Mouse (Mus musculus) neutrophil, adult 5-6 weeks (primary cell): ENCODE measurements around the gene Gm36245. TPM values are rescaled to one million over a fixed set of nuclear protein-coding genes. Genes with fewer than 3 reads are reported as not detected.
"Not testable (repeated sequence)": the region's sequence is repeated elsewhere in the genome, so short reads cannot be mapped to it uniquely, and the experiment has no call there.

Experiments used
- ATAC-seq: fragments of 151-379, 151-347 bp; 2 replicates; pipeline ENCODE4 v1.8.0; 2017; ENCODE audit warnings: mild to moderate bottlenecking, moderate TSS enrichment; ENCODE audit not compliant: insufficient number of reproducible peaks, poor library complexity, low FRiP score, severe bottlenecking; ENCODE audit errors: extremely low read depth
- total RNA-seq: library from RNA; stranded (forward); fragments of 200-1000 nt; gene quantifications from 2 replicates; pipeline ENCODE4 v1.2.3, GENCODE M21; 2017

Gm36245 gene
- total RNA-seq = not detected in 2 replicates

DNA sequence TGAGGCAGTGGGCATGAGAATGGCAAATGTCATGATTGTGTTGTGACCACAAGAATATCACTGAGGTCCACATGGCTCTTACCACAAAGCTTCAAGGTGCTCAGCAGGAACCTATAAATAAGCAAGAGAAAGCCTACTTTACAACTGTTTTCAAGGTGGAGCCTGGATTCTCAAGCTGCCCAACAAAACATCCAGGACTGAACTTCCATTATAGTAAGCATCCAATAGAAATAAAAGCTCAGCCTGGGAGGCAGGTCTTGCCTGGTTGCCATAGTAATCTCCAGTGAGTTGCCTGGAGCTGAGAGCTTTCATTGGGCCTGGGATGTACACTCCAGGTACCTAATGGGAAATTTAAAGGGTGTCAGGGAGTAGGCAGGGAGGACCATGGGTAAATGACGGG is at the start of gene Gm36245:
Gm36245 (plus strand) TSS at position 301 of the 400 bp plus-strand sequence.
- no peak for ATAC-seq

- ATAC-seq = no peak
Measured at GRCm38 (mm10) chr15:77561792-77562191, 37.3 kb upstream of the Gm36245 start, which contains the start of gene 1700025B11Rik. TSS of gene 1700025B11Rik (minus strand) at chr15:77561892.

GRCm38 (mm10) chr15:77563219-77563618 is 35.8 kb upstream of the Gm36245 start:
- no peak for ATAC-seq

GRCm38 (mm10) chr15:77578801-77579200 is 20.3 kb upstream of the Gm36245 start:
- ATAC-seq = no peak

DNA sequence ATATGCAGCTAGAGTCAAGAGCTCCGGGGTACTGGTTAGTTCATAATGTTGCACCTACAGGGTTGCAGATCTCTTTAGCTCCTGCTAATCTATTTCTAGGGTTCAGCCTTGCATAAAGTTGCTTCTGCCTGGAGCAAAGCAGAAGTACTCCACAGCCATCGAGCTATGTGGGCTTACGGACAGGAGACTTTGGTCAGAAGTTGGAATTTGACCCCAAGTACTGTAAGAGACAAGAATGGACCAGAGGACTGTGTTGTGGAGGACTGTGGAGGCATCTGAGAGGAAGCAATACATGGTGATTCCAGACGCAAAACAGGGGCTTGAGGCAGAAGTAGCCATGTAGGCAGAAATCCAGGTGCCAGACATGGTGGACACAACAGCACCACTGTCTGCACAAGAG is 19.7 kb upstream of the Gm36245 start:
- ATAC-seq = no peak

DNA sequence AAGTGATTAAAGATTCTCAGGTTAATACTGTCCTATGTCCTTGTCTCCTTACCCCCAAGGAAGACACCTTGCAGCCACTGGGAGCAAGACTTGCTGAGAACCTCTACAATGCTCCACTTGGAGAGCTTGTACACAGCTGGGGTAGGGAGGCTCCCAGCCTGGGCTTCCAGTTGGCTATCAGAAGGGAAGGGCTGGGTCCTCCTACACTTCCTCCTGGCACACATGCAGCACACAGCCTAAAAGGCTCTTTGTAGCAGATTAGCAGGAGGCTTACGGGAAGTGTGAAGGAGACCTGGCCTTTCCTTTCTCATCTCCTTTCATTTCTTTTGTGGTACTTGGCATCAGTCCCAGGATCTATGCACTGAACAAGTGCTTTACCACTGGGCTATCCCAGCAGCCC is 17.4 kb upstream of the Gm36245 start:
- ATAC-seq = no peak

DNA sequence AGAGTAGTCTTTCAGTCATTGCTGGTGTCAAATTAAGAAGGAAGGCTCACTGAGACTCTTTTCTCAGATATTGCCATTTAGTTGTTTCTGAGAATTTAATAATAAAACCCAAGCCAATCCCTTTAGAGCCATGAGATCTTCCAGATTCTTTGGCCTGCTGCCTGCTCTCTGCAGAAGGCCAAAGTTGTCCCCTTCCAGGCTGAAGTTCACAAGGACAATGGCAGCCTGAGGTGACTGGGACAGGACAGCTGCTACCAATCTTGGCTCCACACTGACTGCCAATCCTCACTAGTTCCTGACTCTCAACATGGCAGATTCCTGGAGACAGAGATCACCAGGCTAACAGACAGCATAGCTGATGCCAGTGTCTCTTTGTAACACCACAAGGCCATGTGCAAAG is 12.0 kb upstream of the Gm36245 start:
- no peak for ATAC-seq

- ATAC-seq = no peak
Measured at GRCm38 (mm10) chr15:77588981-77589380, 10.1 kb upstream of the Gm36245 start.

- ATAC-seq = no peak
Measured at GRCm38 (mm10) chr15:77590881-77591280, 8.2 kb upstream of the Gm36245 start.

- no peak for ATAC-seq
Measured at GRCm38 (mm10) chr15:77593557-77593956, 5.5 kb upstream of the Gm36245 start.

DNA sequence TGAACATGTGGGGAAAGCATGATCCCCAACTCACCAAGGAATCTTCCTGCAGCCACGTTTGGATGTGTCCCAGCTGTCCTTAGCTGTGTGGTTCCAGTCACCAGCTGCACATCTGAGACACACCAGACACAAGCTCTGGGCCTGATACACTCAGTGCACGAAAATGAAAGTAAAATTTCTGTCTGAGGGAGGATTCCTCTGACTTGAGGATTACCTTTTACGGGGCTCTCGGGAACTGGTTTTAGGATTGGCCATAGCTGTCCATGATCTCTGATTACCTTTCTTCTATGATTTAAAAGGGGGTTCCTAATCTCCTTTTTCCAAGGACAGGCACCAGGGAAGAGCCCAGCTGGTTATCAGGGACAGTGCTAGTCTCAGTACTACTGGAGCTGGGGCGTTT is 3.1 kb upstream of the Gm36245 start, which contains the start of gene Apol10b:
Apol10b (minus strand) TSS at position 165 of the 400 bp plus-strand sequence.
- ATAC-seq = no peak

- ATAC-seq = no peak
Measured at GRCm38 (mm10) chr15:77598429-77598828, 629 bp upstream of the Gm36245 start.

- no peak for ATAC-seq
Measured at GRCm38 (mm10) chr15:77606069-77606468, 7.0 kb downstream of the Gm36245 start.

GRCm38 (mm10) chr15:77624710-77625109 is 25.7 kb downstream of the Gm36245 start:
- no peak for ATAC-seq

- ATAC-seq = not testable (repeated sequence)
Measured at GRCm38 (mm10) chr15:77626471-77626870, 27.4 kb downstream of the Gm36245 start.

GRCm38 (mm10) chr15:77628647-77629046 is 29.6 kb downstream of the Gm36245 start:
- ATAC-seq = not testable (repeated sequence)

GRCm38 (mm10) chr15:77629822-77630221 is 30.8 kb downstream of the Gm36245 start:
- not testable (repeated sequence) for ATAC-seq

- not testable (repeated sequence) for ATAC-seq
Measured at GRCm38 (mm10) chr15:77643176-77643575, 44.1 kb downstream of the Gm36245 start, which contains the start of gene Apol11b. TSS of gene Apol11b (minus strand) at chr15:77643286.

- not testable (repeated sequence) for ATAC-seq
Measured at GRCm38 (mm10) chr15:77651143-77651542, 52.1 kb downstream of the Gm36245 start.
